Mouse (Mus musculus) gastrocnemius, postnatal 25 days (tissue): ENCODE results near the gene Tbx3. TPM values are rescaled to one million over a fixed set of nuclear protein-coding genes. Genes with fewer than 3 reads are reported as not detected.
A peak's percentile ranks its signal among the peaks of the same experiment; 100 is the strongest.

Experiments used
- DNase-seq: peaks from one replicate; pipeline ENCODE4 v3.0.0; 2022
- total RNA-seq, 2 experiments: library from RNA; stranded (reverse); gene quantifications; 1 replicate in 1 of 2; 2 replicates in 1 of 2; pipeline ENCODE4 v1.2.3; 2021

Gene Tbx3
- total RNA-seq, 2 experiments from 2014 or later = 2.6 to 4.3 TPM

- no peak for DNase-seq
Observed at GRCm38 (mm10) chr5:119706467-119706866, 36.0 kb downstream of the Tbx3 start.

GRCm38 (mm10) chr5:119708850-119709585, 38.5 kb downstream of the Tbx3 start:
- no peak for DNase-seq

- no peak for DNase-seq
Observed at GRCm38 (mm10) chr5:119709826-119710559, 39.5 kb downstream of the Tbx3 start.

- DNase-seq = no peak
Observed at GRCm38 (mm10) chr5:119710756-119711155, 40.3 kb downstream of the Tbx3 start.

GRCm38 (mm10) chr5:119711626-119712025, 41.2 kb downstream of the Tbx3 start:
- no peak for DNase-seq

GRCm38 (mm10) chr5:119712679-119713246, 42.3 kb downstream of the Tbx3 start:
- peak; percentile 55 for DNase-seq

GRCm38 (mm10) chr5:119720471-119721265, 50.2 kb downstream of the Tbx3 start:
- DNase-seq = no peak

- DNase-seq = no peak
Observed at GRCm38 (mm10) chr5:119732978-119733377, 62.5 kb downstream of the Tbx3 start.

Other genes with a start within 250 kb of the Tbx3 start
- under 1 TPM in 1 of 2 experiments, not detected in 1; 0.19 TPM for gene Tbx5, start 162.0 kb downstream of the Tbx3 start, total RNA-seq